Mouse (Mus musculus) intestine, embryonic 14.5 days (tissue): ENCODE measurements around the gene Iqsec1. TPM values are rescaled to one million over a fixed set of nuclear protein-coding genes. Genes with fewer than 3 reads are reported as not detected.

Source experiments
- ATAC-seq: fragments of 200-750 bp; cut with Nextera tagmentation; replicated peaks from 2 replicates; pipeline ENCODE4 v1.8.0; 2017; ENCODE audit warnings: low read depth, moderate number of reproducible peaks, moderate TSS enrichment, moderate library complexity; ENCODE audit not compliant: low FRiP score, low TSS enrichment
- DNase-seq: peaks from one replicate; pipeline ENCODE4 v3.0.0-alpha.2; 2018; ENCODE audit warnings: low spot score
- H3K27ac ChIP-seq: fragments of 300-500 bp; sonication (generic); 2 replicates; pipeline ENCODE4 v1.5.1; 2014; ENCODE audit warnings: low read depth, mild to moderate bottlenecking, control low read depth
- H3K27me3 ChIP-seq: fragments of 300-500 bp; sonication (generic); replicated peaks from 2 replicates; pipeline ENCODE4 v1.6.1; 2014; ENCODE audit warnings: low read length, control low read depth; ENCODE audit not compliant: control insufficient read depth, insufficient read depth
- H3K36me3 ChIP-seq: fragments of 300-500 bp; sonication (generic); 2 replicates; pipeline ENCODE4 v1.6.1; 2014; ENCODE audit warnings: low read length, control low read depth; ENCODE audit not compliant: control insufficient read depth, insufficient read depth
- H3K4me1 ChIP-seq: fragments of 300-500 bp; sonication (generic); replicated peaks from 2 replicates; pipeline ENCODE4 v1.6.1; 2014; ENCODE audit warnings: low read length, control low read depth, mixed read lengths; ENCODE audit not compliant: control insufficient read depth, insufficient read depth
- H3K4me2 ChIP-seq: fragments of 300-500 bp; sonication (generic); 2 replicates; pipeline ENCODE4 v1.6.1; 2014; ENCODE audit warnings: low read length
- H3K4me3 ChIP-seq: fragments of 300-500 bp; sonication (generic); 2 replicates; pipeline ENCODE4 v1.5.1; 2014; ENCODE audit warnings: low read depth, low read length, control low read depth, mixed read lengths
- H3K9ac ChIP-seq: fragments of 300-500 bp; sonication (generic); 2 replicates; pipeline ENCODE4 v1.6.1; 2014; ENCODE audit warnings: mild to moderate bottlenecking, low read length
- H3K9me3 ChIP-seq: fragments of 300-500 bp; sonication (generic); 2 replicates; pipeline ENCODE4 v1.6.1; 2016; ENCODE audit warnings: low read length, control low read depth; ENCODE audit not compliant: control insufficient read depth
- WGBS: fragments of 180-500 bp; shearing (Covaris S2); extraction: QIAGEN DNeasy Blood & Tissue Kit; methylation state at CpG from one replicate; pipeline ENCODE4 v1.1.7; 2014; 5-methylcytosine and 5-hydroxymethylcytosine counted together
- polyA plus RNA-seq: library from polyadenylated mRNA; unstranded; fragments of >200 nt; fragmentation: Nextera tagmentation; extraction: Ambion mirVana; gene quantifications from 2 replicates; pipeline ENCODE4 v1.2.1, GENCODE M21; 2014

The Iqsec1 gene
- polyA plus RNA-seq, 1 experiment from 2014 or later = 13.0 TPM

GRCm38 (mm10) chr6:90754927-90755612 is 233.4 kb downstream of the Iqsec1 start:
- Histone ChIP-seq H3K9ac (no peak overlapping the region), H3K4me2 (no peak overlapping the region), H3K9me3 (no peaks in the 10 kb centered on the region), H3K4me1 (no peaks in the 10 kb centered on the region; the same call in none of the 2 replicates), H3K36me3 (no peaks in the 10 kb centered on the region), H3K4me3 (no peak overlapping the region), H3K27ac (no peak overlapping the region), H3K27me3 (no peaks in the 10 kb centered on the region)
- DNase-seq = no peak
- WGBS = 70% methylated on average over 7 of the region's 7 CpGs
- no peak for ATAC-seq

- Histone ChIP-seq H3K4me3 (no peak overlapping the region), H3K9me3 (no peaks in the 10 kb centered on the region), H3K4me1 (no peaks in the 10 kb centered on the region; the same call in none of the 2 replicates), H3K9ac (no peak overlapping the region), H3K36me3 (no peaks in the 10 kb centered on the region), H3K27me3 (no peaks in the 10 kb centered on the region), H3K4me2 (no peak overlapping the region), H3K27ac (no peak overlapping the region)
- WGBS = 80% methylated on average over 2 of the region's 2 CpGs
- DNase-seq = no peak
- ATAC-seq = no peak
These were observed 234.4 kb downstream of the Iqsec1 start for GRCm38 (mm10) chr6:90754093-90754492.

GRCm38 (mm10) chr6:90753656-90754055 is 234.8 kb downstream of the Iqsec1 start:
- ATAC-seq (no peak), DNase-seq (no peak)
- H3K9me3 ChIP-seq = no peaks in the 10 kb centered on the region
- no peak overlapping the region for H3K9ac ChIP-seq
- no peak overlapping the region for H3K4me2 ChIP-seq
- H3K36me3 ChIP-seq = no peaks in the 10 kb centered on the region
- no peaks in the 10 kb centered on the region; the same call in none of the 2 replicates for H3K4me1 ChIP-seq
- H3K27ac ChIP-seq = no peak overlapping the region
- H3K4me3 ChIP-seq = no peak overlapping the region
- H3K27me3 ChIP-seq = no peaks in the 10 kb centered on the region

- no peak for ATAC-seq
- Histone ChIP-seq H3K27ac (no peak overlapping the region), H3K4me1 (no peaks in the 10 kb centered on the region; the same call in none of the 2 replicates), H3K27me3 (no peaks in the 10 kb centered on the region), H3K36me3 (no peaks in the 10 kb centered on the region), H3K4me2 (no peak overlapping the region), H3K4me3 (no peak overlapping the region), H3K9me3 (no peaks in the 10 kb centered on the region), H3K9ac (no peak overlapping the region)
- WGBS = 77% methylated on average over 3 of the region's 3 CpGs
- no peak for DNase-seq
These were observed 236.9 kb downstream of the Iqsec1 start for GRCm38 (mm10) chr6:90751624-90752023.

GRCm38 (mm10) chr6:90750091-90750490 is 238.4 kb downstream of the Iqsec1 start:
- DNase-seq (no peak), ATAC-seq (peak; percentile 45)
- no peak overlapping the region for H3K9ac ChIP-seq
- no peaks in the 10 kb centered on the region; the same call in none of the 2 replicates for H3K4me1 ChIP-seq
- H3K27me3 ChIP-seq = no peaks in the 10 kb centered on the region
- H3K4me3 ChIP-seq = no peak overlapping the region
- 27% methylated on average over 2 of the region's 2 CpGs for WGBS
- H3K27ac ChIP-seq = no peak overlapping the region
- no peaks in the 10 kb centered on the region for H3K9me3 ChIP-seq
- H3K36me3 ChIP-seq = no peaks in the 10 kb centered on the region
- no peak overlapping the region for H3K4me2 ChIP-seq

GRCm38 (mm10) chr6:90749414-90749937 is 239.0 kb downstream of the Iqsec1 start:
- no peaks in the 10 kb centered on the region; the same call in none of the 2 replicates for H3K4me1 ChIP-seq
- ATAC-seq (0 out of 2 replicates have a peak, but pooled peaks have one; percentile 30), DNase-seq (no peak)
- H3K27me3 ChIP-seq = no peaks in the 10 kb centered on the region
- no peaks in the 10 kb centered on the region for H3K9me3 ChIP-seq
- 74% methylated on average over 4 of the region's 4 CpGs for WGBS
- H3K27ac ChIP-seq = no peak overlapping the region
- no peak overlapping the region for H3K4me3 ChIP-seq
- H3K36me3 ChIP-seq = no peaks in the 10 kb centered on the region
- no peak overlapping the region for H3K4me2 ChIP-seq
- H3K9ac ChIP-seq = no peak overlapping the region

GRCm38 (mm10) chr6:90748976-90749375 is 239.5 kb downstream of the Iqsec1 start:
- DNase-seq = no peak

GRCm38 (mm10) chr6:90746331-90746864 is 242.1 kb downstream of the Iqsec1 start:
- ATAC-seq = no peak
- H3K27ac ChIP-seq = no peak overlapping the region
- H3K36me3 ChIP-seq = no peaks in the 10 kb centered on the region
- no peak overlapping the region for H3K4me2 ChIP-seq
- 49% methylated on average over 3 of the region's 3 CpGs for WGBS
- no peaks in the 10 kb centered on the region for H3K27me3 ChIP-seq
- no peaks in the 10 kb centered on the region for H3K9me3 ChIP-seq
- H3K4me1 ChIP-seq = no peaks in the 10 kb centered on the region; the same call in 1 of the 2 replicates
- H3K9ac ChIP-seq = no peak overlapping the region
- no peak overlapping the region for H3K4me3 ChIP-seq
- no peak for DNase-seq

More at GRCm38 (mm10) chr6:90748976-90749375, 239.5 kb downstream of the Iqsec1 start:
- Histone ChIP-seq H3K4me2 (no peak overlapping the region), H3K4me3 (no peak overlapping the region), H3K9ac (no peak overlapping the region), H3K4me1 (no peaks in the 10 kb centered on the region; the same call in none of the 2 replicates), H3K36me3 (no peaks in the 10 kb centered on the region), H3K27me3 (no peaks in the 10 kb centered on the region), H3K27ac (no peak overlapping the region), H3K9me3 (no peaks in the 10 kb centered on the region)
- no peak for ATAC-seq
